In genomic region chr2:75707420-75707819, GRCm38 (mm10) we compare ENCODE assay signal across 19 mouse cellular contexts. TPM values are rescaled to one million over a fixed set of nuclear protein-coding genes. Genes with fewer than 3 reads are reported as not detected.
DNase-seq lines count a peak whose midpoint lies in the region; ATAC-seq and TF ChIP-seq lines count a peak whose summit lies in the region.
"Had no signal": no experiment of that assay in that cellular context is flagged by ENCODE, and none has a peak within 500 bp of the region (broad histone marks: within the 10 kb centered on the region; RNA-seq: fewer than 3 reads in every experiment).

No protein-coding gene starts in this region.

- no peaks in the 10 kb centered on the region for H3K4me1 ChIP-seq in ES-Bruce4 (ENCODE audit: control insufficient read depth, insufficient read depth, low read length)

- H3K36me3 ChIP-seq in ES-Bruce4 (ENCODE audit: control insufficient read depth, insufficient read depth, low read length, poor library complexity, severe bottlenecking), result no peaks in the 10 kb centered on the region
- H3K36me3 ChIP-seq: forebrain, embryonic 15.5 days; limb, embryonic 12.5 days; lung, embryonic 15.5 days; midbrain, embryonic 15.5 days had no signal

- H3K27ac ChIP-seq in ES-Bruce4 (ENCODE audit: insufficient read depth, low read length), result peak overlapping the region; percentile 88; the same call in 1 of the 2 replicates
- H3K27ac ChIP-seq: embryonic facial prominence, embryonic 10.5 days; forebrain, embryonic 15.5 days; heart, adult 2 months; limb, embryonic 12.5 days; midbrain, embryonic 15.5 days had no signal

- peaks cover 5% of the 10 kb centered on the region; the same call in 1 of the 2 replicates for H3K9me3 ChIP-seq in ES-Bruce4 (replicated peaks; ENCODE audit: control insufficient read depth, insufficient read depth, low read length, poor library complexity, severe bottlenecking)
- H3K9me3 ChIP-seq: embryonic facial prominence, embryonic 10.5 days; forebrain, embryonic 15.5 days; limb, embryonic 12.5 days; lung, embryonic 15.5 days; midbrain, embryonic 15.5 days had no signal

- no peak for TF ChIP-seq POLR2A in ES-Bruce4 (IDR thresholded peaks at IDR 0.05; ENCODE audit: insufficient read depth, low read length)

- TF ChIP-seq CTCF in ES-Bruce4 (IDR thresholded peaks at IDR 0.05; ENCODE audit: low read depth, low read length), result peak; percentile 33

- 0 out of 2 replicates have a peak, but pooled peaks have one; percentile 24 for TF ChIP-seq EP300 in ES-Bruce4 (IDR thresholded peaks at IDR 0.05; ENCODE audit: insufficient read depth, low read depth, low read length)

- DNase-seq in kidney, postnatal 10 days, result peak; percentile 54
- no peak for DNase-seq in kidney, adult 8-10 months
- peak; percentile 75 for DNase-seq in ZHBTc4 (ENCODE audit: low read depth, low spot score)
- no peak for DNase-seq in adrenal gland, postnatal 4 days (ENCODE audit: low spot score in 2 of 2)
- DNase-seq in adrenal gland, postnatal 10 days, result no peak
- DNase-seq: adrenal gland, adult 8-10 months; B cell, adult 2 months; cerebellum, adult 18-20 months; heart, adult 2 months; layer of hippocampus, adult 9-11 months; spleen, adult 18-20 months had no signal

- no peaks in the 10 kb centered on the region for H3K27me3 ChIP-seq in ES-Bruce4 (ENCODE audit: control insufficient read depth, insufficient read depth, low read length, poor library complexity, severe bottlenecking)
- H3K27me3 ChIP-seq: forebrain, embryonic 15.5 days; limb, embryonic 12.5 days; lung, embryonic 15.5 days had no signal

- H3K9ac ChIP-seq in ES-Bruce4 (ENCODE audit: low read depth, poor library complexity, severe bottlenecking), result no peak overlapping the region
- H3K9ac ChIP-seq: forebrain, embryonic 15.5 days; limb, embryonic 12.5 days; lung, embryonic 15.5 days; midbrain, embryonic 15.5 days had no signal

- peak; percentile 9; the same call in 1 of the 2 replicates for ATAC-seq in megakaryocyte-erythroid progenitor cell, adult 5-6 weeks (replicated peaks; ENCODE audit: low FRiP score, low TSS enrichment, poor library complexity, severe bottlenecking)
- ATAC-seq in inflammation-experienced regulatory T-cells, adult 6 months, result no peak
- ATAC-seq: forebrain, embryonic 15.5 days; midbrain, embryonic 15.5 days had no signal

- no peak overlapping the region for H3K4me3 ChIP-seq in ES-Bruce4 (ENCODE audit: low read depth, low read length)
- H3K4me3 ChIP-seq: embryonic facial prominence, embryonic 10.5 days; forebrain, embryonic 15.5 days; heart, adult 2 months; limb, embryonic 12.5 days; lung, embryonic 15.5 days; midbrain, embryonic 15.5 days had no signal

RNA-seq across cellular contexts. Expression of gene Nfe2l2, which starts 3.0 kb away (rescaled TPM):
- polyA plus RNA-seq in ES-Bruce4 (2011; ENCODE audit: insufficient read depth, insufficient read length, low read depth, missing spikeins), result 103 and 105 TPM in 2 replicates
- total RNA-seq in megakaryocyte-erythroid progenitor cell, adult 5-6 weeks (2014; fragmentation: Nextera tagmentation), result 127 and 136 TPM in 2 replicates
- total RNA-seq in megakaryocyte-erythroid progenitor cell, adult 5-6 weeks (2017), result 123 and 130 TPM in 2 replicates
- 10 to 100 TPM; 37.2 to 54.1 (median 46.1) TPM for polyA plus RNA-seq in inflammation-experienced regulatory T-cells, adult 6 months (2017; shearing (Covaris generic))
- total RNA-seq in adrenal gland, postnatal 4 days (2021), result 10 to 100 TPM; 71.3 to 80.4 TPM
- total RNA-seq in adrenal gland, postnatal 10 days (2021), result 10 to 100 TPM; 79.2 to 94.0 TPM

RNA-seq across cellular contexts. Expression of gene Hnrnpa3, which starts 48.4 kb away (rescaled TPM):
- polyA plus RNA-seq in ES-Bruce4 (2011; ENCODE audit: insufficient read depth, insufficient read length, low read depth, missing spikeins), result 775 and 839 TPM in 2 replicates
- total RNA-seq in megakaryocyte-erythroid progenitor cell, adult 5-6 weeks (2014; fragmentation: Nextera tagmentation), result 791 and 833 TPM in 2 replicates
- total RNA-seq in megakaryocyte-erythroid progenitor cell, adult 5-6 weeks (2017), result 389 and 460 TPM in 2 replicates
- 100 to 1,000 TPM in 2 of 3 experiments, 10 to 100 TPM in 1; 98.6 to 213 (median 185) TPM for polyA plus RNA-seq in inflammation-experienced regulatory T-cells, adult 6 months (2017; shearing (Covaris generic))
- 100 to 1,000 TPM; 525 to 570 TPM for total RNA-seq in adrenal gland, postnatal 4 days (2021)
- 100 to 1,000 TPM; 358 to 456 TPM for total RNA-seq in adrenal gland, postnatal 10 days (2021)

Comparison
In these comparisons a context has a peak if more than half of its experiments do, and no peak if none do; other contexts are left out.
1. DNase-seq: peak in kidney, postnatal 10 days (single experiment) and ZHBTc4 (single experiment); none in kidney, adult 8-10 months (0 of 2), adrenal gland, postnatal 4 days (0 of 2) and adrenal gland, postnatal 10 days (single experiment).